Mouse (Mus musculus) midbrain, postnatal 0 days (tissue): Measurements from ENCODE around the gene Arl6ip1. TPM values are rescaled to one million over a fixed set of nuclear protein-coding genes. Genes with fewer than 3 reads are reported as not detected.

Experiments
- ATAC-seq: fragments of 200-750 bp; cut with Nextera tagmentation; 2 replicates; pipeline ENCODE4 v1.8.0; 2017; ENCODE audit warnings: moderate number of reproducible peaks, mild to moderate bottlenecking, moderate TSS enrichment, moderate library complexity; ENCODE audit not compliant: low FRiP score
- DNase-seq: peaks from one replicate; pipeline ENCODE4 v3.0.0-alpha.2; 2015; ENCODE audit warnings: low spot score
- H3K27ac ChIP-seq: fragments of 300-500 bp; sonication (generic); 2 replicates; pipeline ENCODE4 v1.5.1; 2014; ENCODE audit warnings: low read depth, mild to moderate bottlenecking, low read length, mixed read lengths
- H3K27me3 ChIP-seq: fragments of 300-500 bp; sonication (generic); 2 replicates; pipeline ENCODE4 v1.6.1; 2014; ENCODE audit warnings: low read length, control low read depth, mixed read lengths; ENCODE audit not compliant: insufficient read depth
- H3K36me3 ChIP-seq: fragments of 300-500 bp; sonication (generic); 2 replicates; pipeline ENCODE4 v1.6.1; 2014; ENCODE audit warnings: low read length, control low read depth, mixed read lengths; ENCODE audit not compliant: insufficient read depth
- H3K4me1 ChIP-seq: fragments of 300-500 bp; sonication (generic); 2 replicates; pipeline ENCODE4 v1.6.1; 2014; ENCODE audit warnings: mild to moderate bottlenecking, control low read depth, antibody characterized with exemption, low read length, mixed read lengths; ENCODE audit not compliant: insufficient read depth
- H3K4me2 ChIP-seq: fragments of 300-500 bp; sonication (generic); 2 replicates; pipeline ENCODE4 v1.6.1; 2014; ENCODE audit warnings: low read depth, mild to moderate bottlenecking, low read length, mixed read lengths; ENCODE audit not compliant: poor library complexity, severe bottlenecking
- H3K4me3 ChIP-seq: fragments of 300-500 bp; sonication (generic); 2 replicates; pipeline ENCODE4 v1.5.1; 2014; ENCODE audit warnings: low read depth, mild to moderate bottlenecking, low read length, moderate library complexity
- H3K9ac ChIP-seq: fragments of 300-500 bp; sonication (generic); replicated peaks from 2 replicates; pipeline ENCODE4 v1.6.1; 2014; ENCODE audit warnings: mild to moderate bottlenecking, low read length, moderate library complexity, mixed read lengths; ENCODE audit not compliant: poor library complexity, severe bottlenecking
- H3K9me3 ChIP-seq: fragments of 300-500 bp; sonication (generic); 2 replicates; pipeline ENCODE4 v1.6.1; 2016; ENCODE audit warnings: low read length, control low read depth
- CTCF ChIP-seq: IDR thresholded peaks from 2 replicates; pipeline ENCODE4 v1.5.1; 2016; ENCODE audit warnings: antibody characterized with exemption, mild to moderate bottlenecking
- WGBS: fragments of 180-500 bp; shearing (Covaris S2); extraction: QIAGEN DNeasy Blood & Tissue Kit; methylation state at CpG from one replicate; pipeline ENCODE4 v1.1.7; 2014; 5-methylcytosine and 5-hydroxymethylcytosine counted together
- polyA plus RNA-seq: library from polyadenylated mRNA; unstranded; fragments of >200 nt; fragmentation: Nextera tagmentation; extraction: Ambion mirVana; gene quantifications from 2 replicates; pipeline ENCODE4 v1.2.1, GENCODE M21; 2015
- total RNA-seq: library from RNA; depleted of rRNA; stranded (reverse); fragments of >200 nt; gene quantifications from 2 replicates; pipeline ENCODE4 v1.2.3, GENCODE M21; 2014

Gene Arl6ip1
- total and polyA plus RNA-seq, 2 experiments from 2014 or later = 461 to 727 TPM

- 49% methylated on average over 5 of the region's 5 CpGs for WGBS
- Histone ChIP-seq H3K4me2 (no peak overlapping the region), H3K27ac (no peak overlapping the region), H3K9ac (0 out of 2 replicates have a peak overlapping the region, but pooled peaks have one; percentile 1), H3K27me3 (no peaks in the 10 kb centered on the region), H3K9me3 (no peaks in the 10 kb centered on the region), H3K36me3 (peaks cover 23% of the 10 kb centered on the region), H3K4me3 (no peak overlapping the region), H3K4me1 (no peaks in the 10 kb centered on the region)
- no peak for ATAC-seq
- DNase-seq = no peak
- TF ChIP-seq CTCF = no peak
Observed at GRCm38 (mm10) chr7:118103462-118104379, 25.7 kb downstream of the Arl6ip1 start.

- no peak overlapping the region for H3K4me2 ChIP-seq
- H3K27ac ChIP-seq = no peak overlapping the region
- DNase-seq (no peak), ATAC-seq (peak; percentile 21; the same call in 1 of the 2 replicates)
- no peaks in the 10 kb centered on the region for H3K4me1 ChIP-seq
- WGBS = 43% methylated on average over 4 of the region's 4 CpGs
- H3K9ac ChIP-seq = 0 out of 2 replicates have a peak overlapping the region, but pooled peaks have one; percentile 1
- peaks cover 15% of the 10 kb centered on the region for H3K36me3 ChIP-seq
- H3K9me3 ChIP-seq = no peaks in the 10 kb centered on the region
- no peaks in the 10 kb centered on the region for H3K27me3 ChIP-seq
- H3K4me3 ChIP-seq = no peak overlapping the region
- TF ChIP-seq CTCF = no peak
Observed at GRCm38 (mm10) chr7:118102678-118103461, 26.6 kb downstream of the Arl6ip1 start.

- H3K27me3 ChIP-seq = no peaks in the 10 kb centered on the region
- peak; percentile 86 for DNase-seq
- peak; percentile 100 for TF ChIP-seq CTCF
- ATAC-seq = 0 out of 2 replicates have a peak, but pooled peaks have one; percentile 9
- no peaks in the 10 kb centered on the region for H3K4me1 ChIP-seq
- peaks cover 9% of the 10 kb centered on the region for H3K36me3 ChIP-seq
- H3K4me3 ChIP-seq = no peak overlapping the region
- H3K4me2 ChIP-seq = no peak overlapping the region
- no peaks in the 10 kb centered on the region for H3K9me3 ChIP-seq
- no peak overlapping the region for H3K9ac ChIP-seq
- 43% methylated on average over 4 of the region's 4 CpGs for WGBS
- H3K27ac ChIP-seq = no peak overlapping the region
Observed at GRCm38 (mm10) chr7:118102231-118102630, 27.2 kb downstream of the Arl6ip1 start.

GRCm38 (mm10) chr7:118097615-118098014 is 31.8 kb downstream of the Arl6ip1 start:
- H3K9me3 ChIP-seq = no peaks in the 10 kb centered on the region
- no peak overlapping the region for H3K4me3 ChIP-seq
- no peaks in the 10 kb centered on the region for H3K4me1 ChIP-seq
- DNase-seq = no peak
- H3K27me3 ChIP-seq = no peaks in the 10 kb centered on the region
- no peak for ATAC-seq
- no peak overlapping the region for H3K4me2 ChIP-seq
- H3K36me3 ChIP-seq = no peaks in the 10 kb centered on the region
- H3K9ac ChIP-seq = no peak overlapping the region
- no peak overlapping the region for H3K27ac ChIP-seq
- WGBS = 76% methylated on average over 7 of the region's 7 CpGs
- TF ChIP-seq CTCF = no peak

- TF ChIP-seq CTCF = no peak
- Histone ChIP-seq H3K27me3 (no peaks in the 10 kb centered on the region), H3K4me3 (no peak overlapping the region), H3K4me2 (no peak overlapping the region), H3K27ac (no peak overlapping the region), H3K4me1 (no peaks in the 10 kb centered on the region), H3K9ac (no peak overlapping the region), H3K36me3 (no peaks in the 10 kb centered on the region), H3K9me3 (no peaks in the 10 kb centered on the region)
- DNase-seq (no peak), ATAC-seq (no peak)
- 86% methylated on average over 4 of the region's 4 CpGs for WGBS
Observed at GRCm38 (mm10) chr7:118079987-118080386, 49.5 kb downstream of the Arl6ip1 start.
